Mouse (Mus musculus): ENCODE data around the gene 4932438H23Rik. TPM values are rescaled to one million over a fixed set of nuclear protein-coding genes. Genes with fewer than 3 reads are reported as not detected.

4932438H23Rik gene
- polyA plus RNA-seq, 1 experiment from 2014 or later = 0.39 TPM

DNA sequence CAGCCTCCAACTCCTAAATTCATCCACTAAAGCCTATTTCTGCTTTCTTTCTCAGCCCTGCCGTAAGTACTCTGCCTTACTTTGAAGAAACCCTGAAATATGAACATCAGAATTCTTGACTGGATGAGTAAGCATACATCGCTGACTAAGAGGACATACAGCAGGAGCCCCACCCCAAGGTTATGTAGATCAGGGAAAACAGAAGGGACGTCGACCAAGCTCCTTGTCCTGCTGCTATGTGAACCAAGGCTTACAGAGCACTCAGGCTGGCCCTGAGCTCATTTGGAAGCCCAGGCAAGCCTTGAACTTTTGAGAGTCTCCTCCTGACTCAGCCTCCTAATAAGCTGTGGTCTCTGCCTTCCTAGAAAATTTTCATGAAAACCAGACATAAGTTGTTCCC, 79.2 kb downstream of the 4932438H23Rik start:
- Histone ChIP-seq H3K27me3 (ENCODE audit: control insufficient read depth, insufficient read depth, low read length) (no peaks in the 10 kb centered on the region), H3K9ac (replicated peaks; ENCODE audit: low read depth, low read length) (no peak overlapping the region), H3K4me1 (ENCODE audit: control insufficient read depth, insufficient read depth, low read length) (no peaks in the 10 kb centered on the region), H3K4me3 (ENCODE audit: low read depth, low read length) (no peak overlapping the region), H3K36me3 (ENCODE audit: control insufficient read depth, insufficient read depth, low read length) (peaks cover 51% of the 10 kb centered on the region), H3K9me3 (ENCODE audit: control insufficient read depth, low read depth, low read length) (no peaks in the 10 kb centered on the region), H3K4me2 (replicated peaks; ENCODE audit: low read depth, low read length) (no peak overlapping the region), H3K27ac (ENCODE audit: low read length) (no peak overlapping the region)
- WGBS = 91% methylated on average over 4 of the region's 4 CpGs
- no peak for ATAC-seq (ENCODE audit: insufficient number of reproducible peaks, insufficient read depth, low FRiP score, low read depth)

DNA sequence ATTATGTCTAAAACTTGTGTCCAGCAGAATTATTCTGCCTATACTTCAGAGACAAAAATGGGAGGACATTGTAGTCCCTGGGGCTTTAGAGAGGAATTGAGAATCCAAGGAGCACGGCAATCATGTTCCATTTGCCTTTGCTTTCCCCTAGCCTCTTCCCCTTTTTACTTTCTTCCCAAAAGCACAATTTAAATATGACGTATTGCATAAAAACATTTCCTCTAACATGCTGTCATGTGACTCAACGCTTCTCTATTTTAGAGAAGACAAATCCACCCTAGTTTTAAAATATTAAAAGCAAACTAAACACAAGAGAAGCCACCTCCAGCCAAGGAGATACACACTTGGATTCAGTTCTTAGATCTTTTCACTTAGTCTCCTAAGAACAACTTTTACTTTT, 83.1 kb downstream of the 4932438H23Rik start:
- ATAC-seq (ENCODE audit: insufficient number of reproducible peaks, insufficient read depth, low FRiP score, low read depth) = no peak
- Histone ChIP-seq H3K4me3 (ENCODE audit: low read depth, low read length) (peak overlapping the region; percentile 58), H3K9ac (replicated peaks; ENCODE audit: low read depth, low read length) (no peak overlapping the region), H3K27me3 (ENCODE audit: control insufficient read depth, insufficient read depth, low read length) (no peaks in the 10 kb centered on the region), H3K36me3 (ENCODE audit: control insufficient read depth, insufficient read depth, low read length) (peaks cover 23% of the 10 kb centered on the region), H3K4me2 (replicated peaks; ENCODE audit: low read depth, low read length) (peak overlapping the region; percentile 85), H3K27ac (ENCODE audit: low read length) (peak overlapping the region; percentile 75; the same call in 1 of the 2 replicates), H3K4me1 (ENCODE audit: control insufficient read depth, insufficient read depth, low read length) (no peaks in the 10 kb centered on the region), H3K9me3 (ENCODE audit: control insufficient read depth, low read depth, low read length) (no peaks in the 10 kb centered on the region)
- 28% methylated on average over 3 of the region's 3 CpGs for WGBS

DNA sequence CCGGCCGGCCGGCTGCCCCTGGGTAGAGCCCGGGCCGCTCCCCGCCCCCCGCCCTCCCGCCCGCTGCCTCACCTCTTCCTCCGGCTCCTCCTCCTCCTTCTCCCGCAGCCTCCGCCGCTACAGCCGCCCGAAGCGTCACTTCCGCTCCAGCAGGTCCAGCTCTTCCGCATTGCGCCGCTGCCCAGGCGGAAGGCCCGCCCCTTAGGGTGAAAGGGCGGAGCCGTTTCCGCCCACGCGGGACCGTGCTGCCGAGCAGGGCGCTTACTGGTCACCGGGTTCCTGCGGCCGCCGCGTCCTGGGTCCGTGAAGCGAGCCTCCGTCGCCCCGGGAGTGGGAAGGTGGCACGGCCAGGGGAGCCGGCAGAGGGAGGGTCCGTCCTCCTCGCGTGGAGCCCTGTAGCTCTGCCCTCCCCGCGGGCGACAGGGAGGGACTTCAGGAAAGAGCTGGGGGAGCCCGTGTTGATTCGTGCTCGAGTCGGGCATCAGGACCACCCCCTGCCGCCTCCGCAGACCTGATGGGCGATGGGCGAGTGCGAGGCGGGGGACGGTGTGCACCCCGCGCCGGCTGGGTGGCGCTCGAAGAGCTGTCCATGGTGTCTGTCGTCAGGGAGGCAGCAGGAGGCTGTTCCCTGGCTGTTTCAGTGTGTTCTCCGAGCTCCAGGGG, 83.8 kb downstream of the 4932438H23Rik start, which contains the start of gene Synj1:
Synj1 (minus strand) TSS at position 288 of the 663 bp plus-strand sequence.
- H3K9ac ChIP-seq (replicated peaks; ENCODE audit: low read depth, low read length) = peak within 1 kb of the TSS; percentile 69
- no peaks in the 10 kb centered on the region for H3K27me3 ChIP-seq (ENCODE audit: control insufficient read depth, insufficient read depth, low read length)
- under 1% methylated on average over 62 of the region's 66 CpGs for WGBS

DNA sequence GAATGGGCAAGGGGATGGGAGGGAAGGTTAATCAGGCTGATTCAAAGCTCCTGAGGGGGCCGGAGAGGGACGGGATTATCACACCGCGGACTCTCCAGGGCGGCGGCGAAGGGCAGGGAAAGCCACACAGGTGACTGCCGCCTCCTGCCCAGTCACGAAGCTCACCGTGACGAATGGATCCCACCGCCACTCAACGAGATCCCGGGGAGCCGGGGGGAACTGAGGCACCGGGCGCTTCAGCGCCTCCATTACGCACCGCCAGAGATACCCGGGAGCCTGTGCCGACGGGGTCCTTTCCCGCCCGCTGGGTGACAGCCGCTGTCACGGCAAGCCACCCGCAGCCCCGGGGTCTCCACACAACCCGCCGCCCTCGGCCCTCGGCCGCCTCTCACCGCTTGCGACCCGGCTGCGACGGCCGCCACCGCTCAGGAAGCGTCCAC, 84.3 kb downstream of the 4932438H23Rik start:
- under 1% methylated on average over 39 of the region's 42 CpGs for WGBS
- ATAC-seq (ENCODE audit: insufficient number of reproducible peaks, insufficient read depth, low FRiP score, low read depth) = no peak
- Histone ChIP-seq H3K27me3 (ENCODE audit: control insufficient read depth, insufficient read depth, low read length) (no peaks in the 10 kb centered on the region), H3K36me3 (ENCODE audit: control insufficient read depth, insufficient read depth, low read length) (peaks cover 15% of the 10 kb centered on the region), H3K4me1 (ENCODE audit: control insufficient read depth, insufficient read depth, low read length) (no peaks in the 10 kb centered on the region), H3K4me2 (replicated peaks; ENCODE audit: low read depth, low read length) (peak overlapping the region; percentile 85), H3K9me3 (ENCODE audit: control insufficient read depth, low read depth, low read length) (no peaks in the 10 kb centered on the region), H3K27ac (ENCODE audit: low read length) (peak overlapping the region; percentile 75; the same call in 1 of the 2 replicates), H3K9ac (replicated peaks; ENCODE audit: low read depth, low read length) (peak overlapping the region; percentile 69), H3K4me3 (ENCODE audit: low read depth, low read length) (peak overlapping the region; percentile 58)

More for the DNA sequence above, 83.8 kb downstream of the 4932438H23Rik start, which contains the start of gene Synj1:
- Histone ChIP-seq H3K4me2 (replicated peaks; ENCODE audit: low read depth, low read length) (peak within 1 kb of the TSS; percentile 85), H3K4me1 (ENCODE audit: control insufficient read depth, insufficient read depth, low read length) (no peaks in the 10 kb centered on the region), H3K36me3 (ENCODE audit: control insufficient read depth, insufficient read depth, low read length) (peaks cover 20% of the 10 kb centered on the region), H3K4me3 (ENCODE audit: low read depth, low read length) (peak within 1 kb of the TSS; percentile 58), H3K9me3 (ENCODE audit: control insufficient read depth, low read depth, low read length) (no peaks in the 10 kb centered on the region), H3K27ac (ENCODE audit: low read length) (peak within 1 kb of the TSS; percentile 75)
- ATAC-seq (ENCODE audit: insufficient number of reproducible peaks, insufficient read depth, low FRiP score, low read depth) = peak; percentile 94

DNA sequence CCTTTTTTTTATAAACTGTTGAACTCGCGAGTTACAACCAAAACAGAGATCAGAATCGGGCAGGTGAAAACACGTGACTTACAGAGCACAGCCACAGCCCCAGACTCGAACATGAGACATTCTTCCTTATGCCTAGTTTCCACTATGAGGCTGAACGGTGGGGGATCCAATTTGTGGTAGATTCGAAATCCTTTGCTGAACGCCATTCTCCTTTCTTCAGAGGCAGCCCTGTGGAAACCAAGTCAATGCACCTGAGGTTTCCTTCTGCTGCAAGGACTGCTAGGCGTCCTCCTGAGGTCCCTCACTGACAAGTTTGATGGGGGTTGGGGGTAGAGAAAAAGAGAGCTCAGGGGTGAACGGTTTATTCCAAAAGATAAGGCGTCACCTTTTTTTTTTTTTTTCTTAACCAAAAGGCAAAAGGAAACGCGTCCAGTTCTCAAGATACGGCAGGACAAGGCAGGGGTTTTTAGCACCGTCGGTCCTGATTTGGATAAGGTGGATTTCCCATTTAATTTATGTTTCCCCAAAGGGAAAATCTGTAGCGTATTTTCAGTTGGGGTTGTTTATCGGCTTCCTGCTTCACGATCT, 84.9 kb downstream of the 4932438H23Rik start:
- Histone ChIP-seq H3K4me2 (replicated peaks; ENCODE audit: low read depth, low read length) (peak overlapping the region; percentile 85), H3K9me3 (ENCODE audit: control insufficient read depth, low read depth, low read length) (no peaks in the 10 kb centered on the region), H3K27ac (ENCODE audit: low read length) (no peak overlapping the region; the same call in 1 of the 2 replicates), H3K36me3 (ENCODE audit: control insufficient read depth, insufficient read depth, low read length) (peaks cover 9% of the 10 kb centered on the region), H3K27me3 (ENCODE audit: control insufficient read depth, insufficient read depth, low read length) (no peaks in the 10 kb centered on the region), H3K4me3 (ENCODE audit: low read depth, low read length) (peak overlapping the region; percentile 58), H3K9ac (replicated peaks; ENCODE audit: low read depth, low read length) (peak overlapping the region; percentile 69; the same call in 1 of the 2 replicates), H3K4me1 (ENCODE audit: control insufficient read depth, insufficient read depth, low read length) (no peaks in the 10 kb centered on the region)
- WGBS = 2% methylated on average over 19 of the region's 19 CpGs
- no peak for ATAC-seq (ENCODE audit: insufficient number of reproducible peaks, insufficient read depth, low FRiP score, low read depth)

DNA sequence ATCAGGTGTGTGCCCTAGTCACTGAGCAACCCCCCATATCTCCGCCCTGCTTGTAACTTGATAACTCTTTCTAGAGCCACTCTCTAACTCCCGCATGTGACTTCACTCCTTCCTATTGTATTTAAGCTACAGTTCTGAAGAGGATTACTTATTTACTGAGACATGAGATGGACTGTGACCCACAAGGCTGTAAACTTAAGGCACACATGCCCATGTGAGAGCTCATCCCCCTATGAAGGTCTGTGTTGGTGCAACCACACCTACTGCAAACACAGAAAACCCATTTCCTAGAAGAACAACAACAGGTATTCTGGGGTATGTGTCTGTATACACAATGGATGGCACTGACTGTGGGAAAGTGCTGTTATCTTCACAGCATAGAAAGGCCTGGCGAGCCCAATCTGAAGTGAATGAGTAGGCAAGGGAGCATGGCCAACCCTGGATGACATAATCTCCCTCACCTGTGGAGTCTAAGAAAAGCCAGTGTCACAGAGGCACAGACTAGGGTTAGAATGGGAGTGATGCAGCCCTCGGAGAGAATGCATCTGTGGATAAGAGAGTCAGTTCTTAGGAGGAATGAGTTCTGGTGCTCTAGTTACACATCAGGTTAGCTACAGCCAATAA, 89.9 kb downstream of the 4932438H23Rik start:
- no peak overlapping the region for H3K4me2 ChIP-seq (replicated peaks; ENCODE audit: low read depth, low read length)
- ATAC-seq (ENCODE audit: insufficient number of reproducible peaks, insufficient read depth, low FRiP score, low read depth) = no peak
- H3K4me1 ChIP-seq (ENCODE audit: control insufficient read depth, insufficient read depth, low read length) = no peaks in the 10 kb centered on the region
- no peaks in the 10 kb centered on the region for H3K36me3 ChIP-seq (ENCODE audit: control insufficient read depth, insufficient read depth, low read length)
- H3K27me3 ChIP-seq (ENCODE audit: control insufficient read depth, insufficient read depth, low read length) = no peaks in the 10 kb centered on the region
- H3K9ac ChIP-seq (replicated peaks; ENCODE audit: low read depth, low read length) = no peak overlapping the region
- H3K9me3 ChIP-seq (ENCODE audit: control insufficient read depth, low read depth, low read length) = no peaks in the 10 kb centered on the region
- 78% methylated on average over 4 of the region's 4 CpGs for WGBS
- no peak overlapping the region for H3K27ac ChIP-seq (ENCODE audit: low read length)
- no peak overlapping the region for H3K4me3 ChIP-seq (ENCODE audit: low read depth, low read length)

Other genes starting within 250 kb of the 4932438H23Rik start
- 36.4 and 41.2 TPM in 2 replicates for gene Cfap298, start 160.0 kb downstream of the 4932438H23Rik start, polyA plus RNA-seq (2014; fragmentation: Nextera tagmentation; extraction: Ambion mirVana)
- 17.5 and 17.8 TPM in 2 replicates for gene Synj1, start 83.8 kb downstream of the 4932438H23Rik start, polyA plus RNA-seq (2014; fragmentation: Nextera tagmentation; extraction: Ambion mirVana)
- gene Paxbp1, start 50.6 kb downstream of the 4932438H23Rik start, polyA plus RNA-seq (2014; fragmentation: Nextera tagmentation; extraction: Ambion mirVana) = 80.5 and 81.9 TPM in 2 replicates
- not detected in 2 replicates for gene Olig2, start 130.3 kb upstream of the 4932438H23Rik start, polyA plus RNA-seq (2014; fragmentation: Nextera tagmentation; extraction: Ambion mirVana)
- 0.11 TPM in 1 of 2 replicates, not detected in the other for gene Olig1, start 174.7 kb upstream of the 4932438H23Rik start, polyA plus RNA-seq (2014; fragmentation: Nextera tagmentation; extraction: Ambion mirVana)

Data from stomach, embryonic 14.5 days (tissue).